Mouse (Mus musculus) brain, embryonic 18.5 days (tissue): ENCODE data around the gene Mthfr.

Experiments
- DNase-seq: peaks from one replicate; pipeline ENCODE4 v3.0.0-alpha.2; 2012; ENCODE audit warnings: low read depth, low spot score

The Mthfr gene

DNA sequence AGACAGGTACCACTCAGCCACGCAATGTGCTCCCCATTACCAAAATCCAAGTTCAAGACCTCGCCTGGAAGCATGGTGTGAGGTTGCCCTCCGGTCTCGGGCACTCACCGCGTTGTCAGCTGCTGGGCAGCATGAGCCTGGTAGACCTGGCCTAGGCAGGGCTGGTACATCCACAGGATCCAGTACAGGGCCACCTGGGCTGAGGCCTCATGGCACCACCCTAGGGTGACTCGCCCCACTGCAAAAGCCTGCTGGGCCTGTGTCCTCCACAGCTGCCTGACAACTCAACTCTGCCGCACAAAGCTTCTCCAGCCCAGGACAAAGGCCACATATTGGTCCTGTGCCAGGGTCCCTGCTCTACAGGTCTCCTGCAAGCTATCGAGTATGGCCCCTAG lies 22.2 kb downstream of the Mthfr start:
- DNase-seq, result no peak

GRCm38 (mm10) chr4:148065702-148066400 lies 27.0 kb downstream of the Mthfr start:
- DNase-seq, result no peak

- DNase-seq, result no peak
These were observed 27.5 kb downstream of the Mthfr start for GRCm38 (mm10) chr4:148066401-148066744.

DNA sequence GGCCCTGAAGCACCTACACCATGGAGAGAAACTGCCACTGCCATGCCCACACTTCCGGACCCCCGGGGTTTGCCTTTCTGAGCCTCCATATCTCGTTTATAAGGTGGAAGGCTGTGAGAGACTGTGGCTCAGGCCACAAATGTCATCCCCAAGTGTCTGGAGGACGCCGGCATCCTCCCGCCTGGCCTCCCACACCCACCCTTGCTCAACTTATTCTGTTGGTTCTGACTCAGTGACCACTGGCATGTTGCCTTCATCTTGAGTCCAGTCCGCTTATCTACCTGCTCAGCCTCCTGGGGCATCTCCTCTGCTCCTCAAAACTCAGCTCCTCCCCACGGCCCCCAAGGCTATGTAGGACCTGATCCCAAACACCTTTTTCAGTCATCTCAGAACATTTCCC lies 28.5 kb downstream of the Mthfr start:
- no peak for DNase-seq

DNA sequence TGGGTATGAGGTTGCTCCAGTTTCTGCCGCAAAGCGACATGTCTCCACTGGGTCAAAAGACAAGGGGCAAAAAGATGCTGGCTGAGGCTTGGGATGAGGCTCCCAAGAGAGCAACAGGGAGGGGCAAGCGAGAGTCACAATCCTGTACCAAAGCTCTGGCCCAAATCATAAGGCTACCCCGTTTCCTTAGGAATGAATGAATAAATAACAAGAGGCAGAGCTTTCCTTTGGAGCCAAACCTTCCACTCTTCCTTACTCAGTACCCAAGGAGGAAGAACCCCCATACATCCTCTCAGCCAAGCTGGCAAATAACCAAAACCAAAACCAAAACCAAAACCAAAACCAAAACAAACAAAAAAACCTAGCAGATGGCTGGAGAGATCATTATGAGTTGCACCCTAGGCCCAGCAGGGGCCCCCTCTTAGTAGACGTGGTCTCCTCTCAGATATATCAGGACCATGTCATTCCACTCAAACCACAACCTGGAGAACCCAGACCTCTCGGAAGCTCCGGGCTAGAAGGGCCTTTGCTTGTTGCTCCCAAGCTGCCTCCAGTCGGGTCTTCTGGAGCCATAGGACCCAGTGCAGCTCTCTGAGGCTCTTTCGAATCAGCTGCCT lies 30.8 kb downstream of the Mthfr start:
- DNase-seq, result no peak

DNA sequence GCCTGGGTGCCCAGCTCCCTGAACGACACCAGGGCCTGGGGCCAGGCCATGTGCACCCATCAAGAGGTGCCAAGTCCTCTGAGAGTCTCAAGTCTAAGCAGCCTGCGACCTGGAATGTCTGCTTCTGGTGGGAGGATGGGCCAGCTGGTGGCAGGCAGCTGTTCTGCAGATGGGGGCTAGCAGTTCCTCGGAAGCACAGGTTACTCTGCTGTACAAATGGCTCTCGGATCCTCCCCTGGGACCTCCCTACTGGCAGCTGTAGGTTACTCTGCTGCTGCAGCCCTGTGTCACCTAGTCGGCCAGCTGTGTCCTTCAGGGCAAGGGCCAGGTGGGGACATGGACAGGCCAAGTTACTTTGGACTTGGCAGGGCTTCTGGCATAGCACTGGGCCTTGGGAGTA lies 32.6 kb downstream of the Mthfr start:
- DNase-seq, result no peak

GRCm38 (mm10) chr4:148074521-148075189 lies 35.8 kb downstream of the Mthfr start:
- DNase-seq, result no peak

DNA sequence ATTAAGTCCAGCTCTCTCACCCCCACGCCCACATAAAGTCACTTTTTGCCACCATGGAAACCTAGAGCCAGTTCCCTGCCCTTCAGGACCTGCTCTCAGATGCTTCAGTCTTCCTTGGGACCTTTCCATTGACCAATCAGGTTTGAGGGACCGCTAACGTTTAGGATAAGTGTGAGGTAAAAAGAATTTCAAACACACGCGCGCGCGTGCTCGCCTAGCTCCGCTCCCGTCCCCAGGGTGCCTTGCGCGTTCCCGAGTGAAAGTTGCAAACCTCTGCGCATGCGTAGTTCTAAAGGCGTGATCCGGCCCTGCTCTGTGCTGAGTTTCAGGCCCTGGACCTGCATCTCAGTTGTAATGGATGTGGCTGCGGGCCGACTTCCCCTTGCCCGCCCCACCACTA lies 36.4 kb downstream of the Mthfr start:
- DNase-seq, result no peak

DNA sequence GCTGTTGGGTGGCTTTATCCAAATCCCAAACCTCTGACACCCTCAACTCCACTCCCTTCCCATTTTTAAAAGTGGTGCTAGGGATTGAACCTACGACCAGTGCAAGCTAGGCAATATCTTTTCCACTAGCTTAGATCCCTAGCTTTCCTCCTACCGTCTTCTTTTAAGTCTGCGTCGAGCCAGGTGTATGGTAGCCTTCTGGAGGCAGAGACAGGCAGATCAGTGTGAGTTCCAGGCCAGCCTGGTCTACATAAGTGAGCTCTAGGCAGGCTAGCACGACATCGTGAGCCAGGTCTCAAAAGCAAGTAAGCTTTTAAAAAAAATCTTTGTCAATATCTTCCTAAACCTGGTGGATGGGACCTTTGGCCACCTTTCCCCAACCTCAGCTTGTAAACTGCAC lies 37.0 kb downstream of the Mthfr start:
- no peak for DNase-seq

DNA sequence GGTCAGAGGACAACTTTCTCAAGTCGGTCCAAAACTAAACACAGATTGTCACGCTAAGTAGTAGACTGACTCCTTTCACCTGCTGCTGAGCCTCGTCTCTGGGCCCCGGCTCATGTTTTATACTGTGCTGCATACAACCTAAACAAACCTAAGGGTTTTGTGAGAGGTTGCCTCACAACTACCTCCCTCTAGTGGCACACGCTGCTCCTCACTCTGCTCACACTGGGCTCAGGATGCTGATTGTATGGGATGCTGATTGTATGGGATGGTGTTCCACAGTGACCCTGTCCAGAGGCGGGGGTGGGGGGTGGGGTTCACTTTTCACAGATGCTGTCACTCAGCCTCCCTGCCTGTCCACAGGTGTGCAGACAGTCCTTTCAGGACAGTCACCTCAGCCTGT lies 40.3 kb downstream of the Mthfr start:
- no peak for DNase-seq

DNA sequence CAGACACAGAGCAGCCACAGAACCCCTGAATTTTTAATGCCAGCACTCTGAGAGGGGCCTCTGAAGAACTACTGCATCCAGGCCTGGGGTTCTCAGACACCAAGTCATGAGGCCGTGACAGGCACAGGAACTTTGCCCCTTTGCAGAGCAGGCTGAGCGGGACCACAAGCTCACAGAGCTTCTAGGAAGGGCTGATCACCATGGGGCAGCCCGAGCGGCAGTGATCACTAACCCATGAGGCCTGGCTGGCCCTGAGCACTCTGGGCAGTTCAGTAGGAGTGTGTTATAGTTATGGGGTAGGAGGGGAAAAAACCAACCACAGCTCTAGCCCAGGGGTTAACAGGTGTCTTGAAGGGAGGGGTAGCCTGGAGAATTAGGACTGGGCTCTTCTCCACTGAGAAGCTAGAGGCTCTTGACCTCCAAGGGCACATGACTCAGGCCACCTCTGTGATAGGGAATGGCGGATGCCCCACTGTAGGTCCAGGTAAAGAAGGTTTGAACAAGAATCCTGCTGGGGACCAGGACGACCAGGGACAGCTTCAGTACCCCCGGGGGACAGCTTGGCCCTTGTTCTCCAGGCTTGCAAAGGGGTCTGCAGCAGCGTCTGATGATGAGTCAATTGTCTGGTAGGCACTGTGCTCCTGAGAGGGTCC lies 41.2 kb downstream of the Mthfr start:
- no peak for DNase-seq

DNA sequence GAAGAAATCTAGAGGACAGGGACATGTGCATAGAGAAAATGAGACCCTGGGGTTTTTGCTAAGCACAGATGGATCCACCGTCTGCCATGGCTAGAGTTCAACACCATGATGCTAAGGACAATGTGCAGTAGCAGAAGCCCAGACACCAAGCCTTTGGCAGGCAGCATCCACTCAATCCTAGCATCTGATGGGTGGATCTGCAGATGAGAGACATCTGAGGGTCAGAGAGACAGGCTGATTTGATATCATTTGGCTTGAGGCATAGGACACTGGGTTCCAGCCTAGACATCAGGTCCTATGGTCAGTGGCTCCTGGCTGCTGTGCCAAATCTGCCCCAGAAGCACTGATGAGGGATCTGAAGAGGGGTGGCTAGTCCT lies 41.7 kb downstream of the Mthfr start:
- no peak for DNase-seq

- DNase-seq, result no peak
These were observed 42.3 kb downstream of the Mthfr start for GRCm38 (mm10) chr4:148081201-148081600.

GRCm38 (mm10) chr4:148082257-148083044 lies 43.6 kb downstream of the Mthfr start:
- no peak for DNase-seq

DNA sequence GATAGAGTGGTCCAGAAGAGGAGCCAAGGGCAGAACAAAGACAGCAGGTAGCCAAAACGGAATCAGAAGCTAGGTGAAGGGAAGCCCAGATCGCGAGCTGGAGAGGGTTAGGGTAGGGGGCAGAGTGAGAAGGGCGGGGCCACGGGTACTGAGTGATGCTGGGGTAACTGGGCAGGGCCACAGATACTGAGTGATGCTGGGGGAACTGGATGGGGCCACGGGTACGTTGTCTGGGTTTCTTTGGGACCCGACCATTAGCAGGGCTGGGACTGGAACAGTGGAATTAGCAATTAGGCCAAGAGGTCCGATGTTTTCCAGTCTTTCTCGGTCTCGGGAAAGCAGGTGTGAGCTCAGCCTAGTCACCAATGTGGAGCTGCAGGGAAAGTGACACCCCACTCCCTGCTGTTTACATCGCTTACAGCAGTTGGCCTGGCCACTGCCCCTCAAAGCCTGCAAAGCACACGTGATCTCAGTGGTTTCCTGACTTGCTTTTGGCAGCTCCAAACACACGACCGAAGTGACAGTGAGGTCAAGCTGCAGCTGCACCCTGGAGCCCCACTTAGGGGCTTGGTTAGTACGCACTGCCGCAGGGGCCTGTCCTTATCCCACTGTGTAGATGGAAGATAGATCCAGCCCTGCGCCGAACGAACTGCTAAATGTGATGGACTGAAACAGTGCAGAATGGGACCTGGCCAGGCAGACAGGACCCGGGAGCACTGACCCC lies 44.5 kb downstream of the Mthfr start:
- no peak for DNase-seq

- no peak for DNase-seq
These were observed 45.4 kb downstream of the Mthfr start for GRCm38 (mm10) chr4:148084261-148084714.

- DNase-seq, result no peak
These were observed 46.4 kb downstream of the Mthfr start for GRCm38 (mm10) chr4:148085131-148085906.

- no peak for DNase-seq
These were observed 47.0 kb downstream of the Mthfr start for GRCm38 (mm10) chr4:148085907-148086305.

GRCm38 (mm10) chr4:148087091-148087906 lies 48.4 kb downstream of the Mthfr start:
- DNase-seq, result no peak
